Mouse (Mus musculus): ENCODE results near the gene Dcaf6. TPM values are rescaled to one million over a fixed set of nuclear protein-coding genes. Genes with fewer than 3 reads are reported as not detected.

Gene Dcaf6
- total RNA-seq (2023) = 10 to 100 TPM; 28.4 to 29.3 TPM

DNA sequence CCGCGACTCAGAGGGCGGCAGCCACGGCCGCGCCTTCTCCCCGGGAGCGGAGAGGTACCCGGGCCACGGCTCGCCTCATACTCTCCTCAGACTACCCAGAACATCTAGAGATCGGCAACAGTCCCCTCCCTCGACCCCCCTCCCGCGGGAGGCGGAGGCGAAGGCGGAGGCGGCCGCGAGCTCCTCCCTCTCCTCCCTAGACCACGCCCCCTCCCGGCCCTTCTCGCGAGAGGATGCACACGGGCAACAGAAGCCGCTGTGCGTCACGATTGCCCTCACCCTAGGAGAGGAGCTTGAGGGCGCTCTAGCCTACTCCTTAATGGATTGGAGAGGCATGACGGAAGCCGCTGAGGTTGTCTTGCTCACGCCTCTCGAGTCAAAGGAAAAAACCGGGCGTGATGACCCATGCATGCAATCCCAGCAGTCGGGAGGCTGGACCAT is at the start of gene Dcaf6, which contains the start of gene Mpc2:
Gene Dcaf6, minus strand, starts transcription at position 116 of the 441 bp plus-strand sequence.
Gene Mpc2, plus strand, starts transcription at position 278 of the 441 bp plus-strand sequence.

GRCm38 (mm10) chr1:165484688-165485233 is 24.5 kb upstream of the Dcaf6 start, which contains the start of gene Adcy10:
Gene Adcy10 (plus strand): TSS chr1:165485183.

GRCm38 (mm10) chr1:165295489-165295888 is 164.8 kb downstream of the Dcaf6 start, which contains the start of gene Gpr161:
Gene Gpr161 (plus strand): TSS chr1:165295789.

Other genes starting within 250 kb of the Dcaf6 start
- 10 to 100 TPM; 48.5 to 52.9 TPM for gene Tiprl, start 223.5 kb downstream of the Dcaf6 start, total RNA-seq (2023)
- gene Gpr161, start 164.7 kb downstream of the Dcaf6 start, total RNA-seq (2023) = not detected
- 10 to 100 TPM; 29.7 to 30.3 TPM for gene Mpc2, start 162 bp upstream of the Dcaf6 start, total RNA-seq (2023)
- gene Adcy10, start 24.7 kb upstream of the Dcaf6 start, total RNA-seq (2023) = under 1 TPM in 1 of 2 experiments, not detected in 1; 0.80 TPM
- 1 to 10 TPM in 1 of 2 experiments, not detected in 1; 1.3 TPM for gene Mpzl1, start 174.1 kb upstream of the Dcaf6 start, total RNA-seq (2023)
- gene Rcsd1, start 249.3 kb upstream of the Dcaf6 start, total RNA-seq (2023) = 100 to 1,000 TPM; 284 to 306 TPM